24 mouse cellular contexts compared by ENCODE assay signal in the genomic region with DNA sequence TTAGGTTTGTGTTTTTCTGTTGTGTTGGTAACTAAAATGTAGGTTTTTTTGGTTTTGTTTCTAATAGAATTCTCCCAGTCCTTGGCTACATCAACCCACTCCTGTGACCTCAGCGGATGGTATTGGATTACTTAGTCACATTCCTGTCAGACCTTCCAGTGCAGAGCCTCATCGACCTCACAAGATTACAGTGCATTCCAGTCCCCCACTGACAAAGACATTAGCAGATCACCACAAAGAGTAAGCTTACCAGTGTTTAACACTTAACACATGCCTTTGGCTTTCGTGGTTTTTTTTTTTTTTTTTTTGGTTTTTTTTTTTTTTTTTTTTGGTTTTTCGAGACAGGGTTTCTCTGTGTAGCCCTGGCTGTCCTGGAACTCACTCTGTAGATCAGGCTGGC.
A peak's percentile ranks its signal among the peaks of the same experiment; 100 is the strongest.
DNase-seq lines count a peak whose midpoint lies in the region; ATAC-seq lines count a peak whose summit lies in the region.
"Had no signal": no experiment of that assay in that cellular context is flagged by ENCODE, and none has a peak within 500 bp of the region (broad histone marks: within the 10 kb centered on the region; RNA-seq: fewer than 3 reads in every experiment).

No protein-coding gene starts in this region.

- H3K9me3 ChIP-seq in embryonic facial prominence, embryonic 14.5 days (ENCODE audit: control insufficient read depth, low read length), result no peaks in the 10 kb centered on the region
- H3K9me3 ChIP-seq: forebrain, embryonic 13.5 days; heart, embryonic 13.5 days; limb, embryonic 13.5 days; liver, embryonic 15.5 days; midbrain, embryonic 13.5 days; neural tube, embryonic 15.5 days had no signal

- H3K4me1 ChIP-seq in embryonic facial prominence, embryonic 14.5 days (ENCODE audit: control insufficient read depth, insufficient read depth, low read length), result no peaks in the 10 kb centered on the region
- H3K4me1 ChIP-seq: forebrain, embryonic 13.5 days; limb, embryonic 13.5 days; liver, embryonic 15.5 days; midbrain, embryonic 13.5 days had no signal

- peaks cover 66% of the 10 kb centered on the region for H3K36me3 ChIP-seq in embryonic facial prominence, embryonic 14.5 days (ENCODE audit: control insufficient read depth, insufficient read depth, low read length)

- no peak overlapping the region for H3K9ac ChIP-seq in embryonic facial prominence, embryonic 14.5 days (ENCODE audit: low read depth, low read length)
- H3K9ac ChIP-seq: forebrain, embryonic 13.5 days; heart, embryonic 13.5 days; hindbrain, embryonic 14.5 days; limb, embryonic 13.5 days; liver, embryonic 15.5 days; midbrain, embryonic 13.5 days; neural tube, embryonic 15.5 days had no signal

- H3K4me2 ChIP-seq in embryonic facial prominence, embryonic 14.5 days (ENCODE audit: low read depth, low read length), result no peak overlapping the region
- H3K4me2 ChIP-seq: forebrain, embryonic 13.5 days; heart, embryonic 13.5 days; hindbrain, embryonic 14.5 days; limb, embryonic 13.5 days; liver, embryonic 15.5 days; midbrain, embryonic 13.5 days; neural tube, embryonic 15.5 days had no signal

- H3K27me3 ChIP-seq in embryonic facial prominence, embryonic 14.5 days (replicated peaks; ENCODE audit: control insufficient read depth, insufficient read depth, low read length), result no peaks in the 10 kb centered on the region
- H3K27me3 ChIP-seq: forebrain, embryonic 13.5 days; heart, embryonic 13.5 days; limb, embryonic 13.5 days; liver, embryonic 15.5 days; midbrain, embryonic 13.5 days; neural tube, embryonic 15.5 days had no signal

- intact Hi-C loops in left cerebral cortex, postnatal 36 days (cut with DNase I), result no loop called here

- DNase-seq in 3134 (ENCODE audit: extremely low read depth, insufficient read length, low spot score) (peak; percentile 50), 416B (ENCODE audit: low read depth) (peak; percentile 69), NIH3T3 (ENCODE audit: low read depth) (peak; percentile 55)
- peak; percentile 77 for DNase-seq in embryonic facial prominence, embryonic 14.5 days (ENCODE audit: low spot score)
- no peak for DNase-seq in left cerebral cortex, postnatal 36 days (ENCODE audit: low spot score in 2 of 2)
- no peak for DNase-seq in testis, postnatal 10 days (ENCODE audit: low spot score)
- DNase-seq in cerebellum, adult 9-10 months, result no peak
- DNase-seq: adrenal gland, postnatal 36 days; cerebellum, adult 18-20 months; gastrocnemius, postnatal 10 days; heart, adult 18-20 months; heart, postnatal 36 days; kidney, adult 9 months; kidney, postnatal 36 days; layer of hippocampus, adult 9-11 months; right cerebral cortex, postnatal 25 days had no signal

- WGBS in embryonic facial prominence, embryonic 14.5 days, result 31% methylated on average over 3 of the region's 4 CpGs

- ATAC-seq in embryonic facial prominence, embryonic 14.5 days (ENCODE audit: low read depth), result peak; percentile 79
- ATAC-seq: forebrain, embryonic 13.5 days; midbrain, embryonic 13.5 days had no signal

- no peak overlapping the region for H3K27ac ChIP-seq in embryonic facial prominence, embryonic 14.5 days (replicated peaks; ENCODE audit: low read depth, low read length)
- H3K27ac ChIP-seq: forebrain, embryonic 13.5 days; heart, embryonic 13.5 days; hindbrain, embryonic 14.5 days; limb, embryonic 13.5 days; liver, embryonic 15.5 days; midbrain, embryonic 13.5 days; neural tube, embryonic 15.5 days; stomach, postnatal 0 days had no signal

- H3K4me3 ChIP-seq in embryonic facial prominence, embryonic 14.5 days (ENCODE audit: low read depth, low read length), result no peak overlapping the region
- H3K4me3 ChIP-seq: forebrain, embryonic 13.5 days; heart, embryonic 13.5 days; limb, embryonic 13.5 days; liver, embryonic 15.5 days; midbrain, embryonic 13.5 days; neural tube, embryonic 15.5 days had no signal

Comparison
In these comparisons a context has a peak if more than half of its experiments do, and no peak if none do; other contexts are left out.
1. DNase-seq: peak in 3134 (single experiment), 416B (single experiment), NIH3T3 (single experiment) and embryonic facial prominence, embryonic 14.5 days (single experiment); none in left cerebral cortex, postnatal 36 days (0 of 2), testis, postnatal 10 days (single experiment) and cerebellum, adult 9-10 months (single experiment).